Comparison of ENCODE assay signal across 25 mouse cellular contexts in the genomic region with DNA sequence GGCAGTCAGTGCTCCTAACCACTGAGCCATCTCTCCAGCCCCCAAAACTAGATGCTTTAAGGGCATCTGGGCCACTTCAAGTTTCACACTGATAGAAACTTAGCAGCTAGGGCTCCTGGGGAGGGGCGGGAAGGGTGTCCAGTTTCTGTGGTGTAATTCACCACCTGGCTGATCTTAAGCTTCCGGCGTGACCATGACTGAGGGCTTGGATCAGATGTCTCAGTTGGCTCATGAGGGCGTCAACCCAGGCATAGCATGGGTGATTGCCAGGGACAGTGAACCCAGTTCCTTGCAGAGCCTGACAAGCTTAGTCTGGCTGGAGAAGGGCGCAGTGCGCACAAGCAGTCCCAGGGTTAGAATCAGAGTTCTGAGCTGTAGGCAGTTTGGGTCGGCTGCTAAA. TPM values are rescaled to one million over a fixed set of nuclear protein-coding genes. Genes with fewer than 3 reads are reported as not detected.
A peak's percentile ranks its signal among the peaks of the same experiment; 100 is the strongest.
DNase-seq lines count a peak whose midpoint lies in the region; ATAC-seq lines count a peak whose summit lies in the region.
"Had no signal": no experiment of that assay in that cellular context is flagged by ENCODE, and none has a peak within 500 bp of the region (broad histone marks: within the 10 kb centered on the region; RNA-seq: fewer than 3 reads in every experiment).

No protein-coding gene starts in this region.

- ATAC-seq in cerebellum, adult (ENCODE audit: insufficient number of reproducible peaks, low FRiP score, low TSS enrichment), result no peak
- ATAC-seq: forebrain, embryonic 14.5 days; forebrain, postnatal 0 days; hindbrain, embryonic 16.5 days; intestine, embryonic 15.5 days; Patski had no signal

- WGBS in midbrain, embryonic 10.5 days, result 94% methylated on average over 7 of the region's 7 CpGs

- DNase-seq in gastrocnemius, adult 18-20 months (ENCODE audit: low spot score), result peak; percentile 87
- no peak for DNase-seq in gastrocnemius, postnatal 4 days (ENCODE audit: low spot score in 2 of 2)
- peak; percentile 62 to 75 for DNase-seq in gastrocnemius, adult 8-10 months (ENCODE audit: low spot score in 2 of 2)
- peak; percentile 92 for DNase-seq in skeletal muscle tissue, adult 2 months (ENCODE audit: low read depth, low spot score)
- no peak for DNase-seq in midbrain, embryonic 10.5 days (ENCODE audit: low spot score)
- DNase-seq: adrenal gland, adult 2 months; adrenal gland, postnatal 14 days; cerebellum, adult 18-20 months; cerebellum, adult 9-10 months; cerebellum, postnatal 14 days; forebrain, postnatal 0 days; heart, adult 18-20 months; heart, postnatal 10 days; heart, postnatal 36 days; kidney, adult 11 months had no signal

- no peak overlapping the region for H3K27ac ChIP-seq in midbrain, embryonic 10.5 days (replicated peaks)
- H3K27ac ChIP-seq: heart, embryonic 15.5 days; hindbrain, embryonic 10.5 days; hindbrain, embryonic 13.5 days; intestine, embryonic 15.5 days had no signal

- H3K9me3 ChIP-seq in midbrain, embryonic 10.5 days (replicated peaks), result no peaks in the 10 kb centered on the region
- H3K9me3 ChIP-seq: heart, embryonic 12.5 days; heart, embryonic 15.5 days; hindbrain, embryonic 10.5 days; hindbrain, embryonic 13.5 days; intestine, embryonic 15.5 days had no signal

- H3K27me3 ChIP-seq in midbrain, embryonic 10.5 days (ENCODE audit: low read depth, poor library complexity, severe bottlenecking), result peaks cover 29% of the 10 kb centered on the region
- H3K27me3 ChIP-seq: intestine, embryonic 15.5 days had no signal

- H3K4me3 ChIP-seq in midbrain, embryonic 10.5 days, result no peak overlapping the region
- H3K4me3 ChIP-seq: heart, embryonic 12.5 days; heart, embryonic 15.5 days; hindbrain, embryonic 10.5 days; hindbrain, embryonic 13.5 days; intestine, embryonic 15.5 days had no signal

- H3K4me1 ChIP-seq in midbrain, embryonic 10.5 days, result peaks cover 28% of the 10 kb centered on the region
- H3K4me1 ChIP-seq: heart, embryonic 12.5 days; intestine, embryonic 15.5 days had no signal

- no peaks in the 10 kb centered on the region for H3K36me3 ChIP-seq in midbrain, embryonic 10.5 days
- H3K36me3 ChIP-seq: G1E; heart, embryonic 12.5 days; heart, embryonic 15.5 days; hindbrain, embryonic 10.5 days; hindbrain, embryonic 13.5 days; intestine, embryonic 15.5 days had no signal

RNA-seq across cellular contexts. Expression of gene Irf8, which starts 42.9 kb away (rescaled TPM):
- total RNA-seq in gastrocnemius, adult 18-20 months (2021), result 1 to 10 TPM; 7.6 to 9.0 TPM
- 1 to 10 TPM; 3.5 to 4.2 TPM for total RNA-seq in gastrocnemius, postnatal 4 days (2021)
- 10 to 100 TPM in 2 of 4 experiments, 1 to 10 TPM in 2; 8.9 to 12.0 (median 10.7) TPM for total RNA-seq in gastrocnemius, adult 8-10 months (2022)
- polyA plus RNA-seq in midbrain, embryonic 10.5 days (2016; fragmentation: Nextera tagmentation; extraction: Ambion mirVana), result 6.9 and 7.6 TPM in 2 replicates

Comparison
In these comparisons a context has a peak if more than half of its experiments do, and no peak if none do; other contexts are left out.
1. DNase-seq: peak in gastrocnemius, adult 18-20 months (single experiment), gastrocnemius, adult 8-10 months (2 of 2) and skeletal muscle tissue, adult 2 months (single experiment); none in gastrocnemius, postnatal 4 days (0 of 2) and midbrain, embryonic 10.5 days (single experiment).